Mouse (Mus musculus): ENCODE results near the gene Ugt1a6a.
"Not testable (repeated sequence)": the region's sequence is repeated elsewhere in the genome, so short reads cannot be mapped to it uniquely, and the experiment has no call there.

The Ugt1a6a gene

GRCm38 (mm10) chr1:88135229-88135904 is 758 bp downstream of the Ugt1a6a start:
- DNase-seq (ENCODE audit: low spot score in 2 of 2) = not testable (repeated sequence)

GRCm38 (mm10) chr1:88136646-88137045 is 2.0 kb downstream of the Ugt1a6a start:
- no peak for DNase-seq (ENCODE audit: low spot score in 2 of 2)

GRCm38 (mm10) chr1:88137264-88137663 is 2.7 kb downstream of the Ugt1a6a start:
- DNase-seq (ENCODE audit: low spot score in 2 of 2) = no peak

GRCm38 (mm10) chr1:88138145-88138544 is 3.5 kb downstream of the Ugt1a6a start:
- no peak for DNase-seq (ENCODE audit: low spot score in 2 of 2)

- DNase-seq (ENCODE audit: low spot score in 2 of 2) = not testable (repeated sequence)
Measured at GRCm38 (mm10) chr1:88140492-88140891, 5.9 kb downstream of the Ugt1a6a start.

- peak in 1 of 2 experiments; percentile 11 for DNase-seq (ENCODE audit: low spot score in 2 of 2)
Measured at GRCm38 (mm10) chr1:88143966-88144675, 9.5 kb downstream of the Ugt1a6a start.

GRCm38 (mm10) chr1:88145278-88145677 is 10.7 kb downstream of the Ugt1a6a start:
- not testable (repeated sequence) for DNase-seq (ENCODE audit: low spot score in 2 of 2)

- DNase-seq (ENCODE audit: low spot score in 2 of 2) = not testable (repeated sequence)
Measured at GRCm38 (mm10) chr1:88150133-88150532, 15.5 kb downstream of the Ugt1a6a start.

GRCm38 (mm10) chr1:88158430-88158829 is 23.8 kb downstream of the Ugt1a6a start:
- no peak for DNase-seq (ENCODE audit: low spot score in 2 of 2)

- no peak for DNase-seq (ENCODE audit: low spot score in 2 of 2)
Measured at GRCm38 (mm10) chr1:88165711-88166110, 31.1 kb downstream of the Ugt1a6a start, which contains the start of gene Ugt1a5. TSS of gene Ugt1a5 (plus strand) at chr1:88166012.

GRCm38 (mm10) chr1:88172190-88172589 is 37.6 kb downstream of the Ugt1a6a start:
- DNase-seq (ENCODE audit: low spot score in 2 of 2) = not testable (repeated sequence)

GRCm38 (mm10) chr1:88179657-88180056 is 45.0 kb downstream of the Ugt1a6a start:
- DNase-seq (ENCODE audit: low spot score in 2 of 2) = no peak

GRCm38 (mm10) chr1:88186325-88186935 is 51.8 kb downstream of the Ugt1a6a start:
- DNase-seq (ENCODE audit: low spot score in 2 of 2) = no peak

- no peak for DNase-seq (ENCODE audit: low spot score in 2 of 2)
Measured at GRCm38 (mm10) chr1:88192136-88192535, 57.5 kb downstream of the Ugt1a6a start.

- no peak for DNase-seq (ENCODE audit: low spot score in 2 of 2)
Measured at GRCm38 (mm10) chr1:88195687-88196086, 61.1 kb downstream of the Ugt1a6a start.

GRCm38 (mm10) chr1:88197443-88197842 is 62.8 kb downstream of the Ugt1a6a start:
- no peak for DNase-seq (ENCODE audit: low spot score in 2 of 2)

- DNase-seq (ENCODE audit: low spot score in 2 of 2) = no peak
Measured at GRCm38 (mm10) chr1:88199996-88200395, 65.4 kb downstream of the Ugt1a6a start.

- DNase-seq (ENCODE audit: low spot score in 2 of 2) = no peak
Measured at GRCm38 (mm10) chr1:88200456-88200855, 65.8 kb downstream of the Ugt1a6a start, which contains the start of gene Ugt1a2. TSS of gene Ugt1a2 (plus strand) at chr1:88200601.

GRCm38 (mm10) chr1:88205294-88205922 is 70.8 kb downstream of the Ugt1a6a start, which contains the start of gene Dnajb3:
TSS of gene Dnajb3 (minus strand) at chr1:88205782.
- DNase-seq (ENCODE audit: low spot score in 2 of 2) = peak; percentile 82 to 83

GRCm38 (mm10) chr1:88206843-88207479 is 72.4 kb downstream of the Ugt1a6a start:
- DNase-seq (ENCODE audit: low spot score in 2 of 2) = no peak

GRCm38 (mm10) chr1:88211812-88212211 is 77.2 kb downstream of the Ugt1a6a start, which contains the start of gene Ugt1a1:
TSS of gene Ugt1a1 (plus strand) at chr1:88211959.
- DNase-seq (ENCODE audit: low spot score in 2 of 2) = no peak

All from frontal cortex, postnatal 36 days (tissue).